Mouse (Mus musculus): ENCODE measurements at regions not wholly inside any gene's neighbourhood (a gene's known extent, or its start where the extent isn't known, plus 50 kb on each side); places are given as distances from the start of the nearest gene placed in this dataset.
"Not testable (repeated sequence)": the region's sequence is repeated elsewhere in the genome, so short reads cannot be mapped to it uniquely, and the experiment has no call there.

- not testable (repeated sequence) for DNase-seq (ENCODE audit: extremely low read depth, low read depth)
Measured at GRCm38 (mm10) chr14:53343849-53344248, 848.3 kb upstream of the Olfr1507 start.

GRCm38 (mm10) chr14:53339167-53339566 is 843.6 kb upstream of the Olfr1507 start:
- not testable (repeated sequence) for DNase-seq (ENCODE audit: extremely low read depth, low read depth)

GRCm38 (mm10) chr14:53337446-53337845 is 841.9 kb upstream of the Olfr1507 start:
- not testable (repeated sequence) for DNase-seq (ENCODE audit: extremely low read depth, low read depth)

GRCm38 (mm10) chr14:53336705-53337104 is 841.2 kb upstream of the Olfr1507 start:
- not testable (repeated sequence) for DNase-seq (ENCODE audit: extremely low read depth, low read depth)

- DNase-seq (ENCODE audit: extremely low read depth, low read depth): not testable (repeated sequence)
Measured at GRCm38 (mm10) chr14:53334451-53334850, 838.9 kb upstream of the Olfr1507 start.

- DNase-seq (ENCODE audit: extremely low read depth, low read depth): not testable (repeated sequence)
Measured at GRCm38 (mm10) chr14:53331153-53331552, 835.6 kb upstream of the Olfr1507 start.

- DNase-seq (ENCODE audit: extremely low read depth, low read depth): not testable (repeated sequence)
Measured at GRCm38 (mm10) chr14:53324367-53324766, 828.8 kb upstream of the Olfr1507 start.

- not testable (repeated sequence) for DNase-seq (ENCODE audit: extremely low read depth, low read depth)
Measured at GRCm38 (mm10) chr14:53318512-53319309, 823.2 kb upstream of the Olfr1507 start.

- not testable (repeated sequence) for DNase-seq (ENCODE audit: extremely low read depth, low read depth)
Measured at GRCm38 (mm10) chr14:53312490-53312889, 816.9 kb upstream of the Olfr1507 start.

- DNase-seq (ENCODE audit: extremely low read depth, low read depth): not testable (repeated sequence)
Measured at GRCm38 (mm10) chr14:53303179-53303578, 807.6 kb upstream of the Olfr1507 start.

GRCm38 (mm10) chr14:53302491-53302829 is 806.9 kb upstream of the Olfr1507 start:
- DNase-seq (ENCODE audit: extremely low read depth, low read depth): not testable (repeated sequence)

- not testable (repeated sequence) for DNase-seq (ENCODE audit: extremely low read depth, low read depth)
Measured at GRCm38 (mm10) chr14:53301722-53302490, 806.4 kb upstream of the Olfr1507 start.

- not testable (repeated sequence) for DNase-seq (ENCODE audit: extremely low read depth, low read depth)
Measured at GRCm38 (mm10) chr14:53301110-53301509, 805.6 kb upstream of the Olfr1507 start.

GRCm38 (mm10) chr14:53299735-53300134 is 804.2 kb upstream of the Olfr1507 start:
- not testable (repeated sequence) for DNase-seq (ENCODE audit: extremely low read depth, low read depth)

- not testable (repeated sequence) for DNase-seq (ENCODE audit: extremely low read depth, low read depth)
Measured at GRCm38 (mm10) chr14:53283350-53284141, 788.0 kb upstream of the Olfr1507 start.

- not testable (repeated sequence) for DNase-seq (ENCODE audit: extremely low read depth, low read depth)
Measured at GRCm38 (mm10) chr14:53273218-53273617, 777.7 kb upstream of the Olfr1507 start.

GRCm38 (mm10) chr14:53267693-53268092 is 772.1 kb upstream of the Olfr1507 start:
- not testable (repeated sequence) for DNase-seq (ENCODE audit: extremely low read depth, low read depth)

GRCm38 (mm10) chr14:53255962-53256361 is 760.4 kb upstream of the Olfr1507 start:
- not testable (repeated sequence) for DNase-seq (ENCODE audit: extremely low read depth, low read depth)

GRCm38 (mm10) chr14:53253470-53253869 is 757.9 kb upstream of the Olfr1507 start:
- not testable (repeated sequence) for DNase-seq (ENCODE audit: extremely low read depth, low read depth)

GRCm38 (mm10) chr14:53231142-53231541 is 735.6 kb upstream of the Olfr1507 start:
- not testable (repeated sequence) for DNase-seq (ENCODE audit: extremely low read depth, low read depth)

- not testable (repeated sequence) for DNase-seq (ENCODE audit: extremely low read depth, low read depth)
Measured at GRCm38 (mm10) chr14:53224789-53225188, 729.2 kb upstream of the Olfr1507 start.

All from MEL-GATA-1-ER (cell line).